Mouse (Mus musculus): ENCODE data around the gene Spg11.

- TF ChIP-seq CTCF (IDR thresholded peaks at IDR 0.05; ENCODE audit: control insufficient read depth, insufficient read depth, insufficient replicate concordance, low read depth, low read length), result no peak
- TF ChIP-seq POLR2A (IDR thresholded peaks at IDR 0.05; ENCODE audit: control insufficient read depth, low read depth, low read length), result no peak
Observed at GRCm38 (mm10) chr2:122149316-122149715, 31.1 kb upstream of the Spg11 start.
